Mouse (Mus musculus): ENCODE measurements around the gene Cfap100. TPM values are rescaled to one million over a fixed set of nuclear protein-coding genes. Genes with fewer than 3 reads are reported as not detected.

Gene Cfap100
- polyA plus RNA-seq, 1 experiment from 2014 or later = 0.06 TPM

- no peak overlapping the region for H3K4me2 ChIP-seq (ENCODE audit: low read depth, low read length)
- peak overlapping the region; percentile 82 for H3K27ac ChIP-seq (ENCODE audit: low read depth)
- peaks cover 6% of the 10 kb centered on the region; the same call in 1 of the 2 replicates for H3K36me3 ChIP-seq (replicated peaks; ENCODE audit: insufficient read depth, low read length)
- H3K27me3 ChIP-seq (ENCODE audit: insufficient read depth, low read length) = no peaks in the 10 kb centered on the region
- WGBS (ENCODE audit: insufficient replicate concordance) = 54% methylated on average over 3 of the region's 3 CpGs
- H3K9ac ChIP-seq (replicated peaks) = no peak overlapping the region
- H3K4me1 ChIP-seq (ENCODE audit: insufficient read depth) = peaks cover 10% of the 10 kb centered on the region
- no peaks in the 10 kb centered on the region for H3K9me3 ChIP-seq (ENCODE audit: low read length)
- TF ChIP-seq EP300 (IDR thresholded peaks at IDR 0.05; ENCODE audit: low read depth) = no peak; the same call in 1 of the 2 replicates
- TF ChIP-seq CTCF (IDR thresholded peaks at IDR 0.05; ENCODE audit: low read depth) = no peak
- H3K4me3 ChIP-seq (ENCODE audit: low read depth, low read length) = no peak overlapping the region
- DNase-seq (peak; percentile 29), ATAC-seq (peak; percentile 95)
Measured at GRCm38 (mm10) chr6:90393948-90394347, 34.6 kb downstream of the Cfap100 start.

GRCm38 (mm10) chr6:90390629-90391028 is 38.0 kb downstream of the Cfap100 start:
- H3K9me3 ChIP-seq (ENCODE audit: low read length) = no peaks in the 10 kb centered on the region
- no peak overlapping the region for H3K27ac ChIP-seq (ENCODE audit: low read depth)
- 66% methylated on average over 4 of the region's 4 CpGs for WGBS (ENCODE audit: insufficient replicate concordance)
- H3K4me2 ChIP-seq (ENCODE audit: low read depth, low read length) = no peak overlapping the region
- H3K36me3 ChIP-seq (replicated peaks; ENCODE audit: insufficient read depth, low read length) = peaks cover 8% of the 10 kb centered on the region
- TF ChIP-seq EP300 (IDR thresholded peaks at IDR 0.05; ENCODE audit: low read depth) (no peak), CTCF (IDR thresholded peaks at IDR 0.05; ENCODE audit: low read depth) (no peak)
- peaks cover 4% of the 10 kb centered on the region; the same call in 1 of the 2 replicates for H3K4me1 ChIP-seq (ENCODE audit: insufficient read depth)
- H3K4me3 ChIP-seq (ENCODE audit: low read depth, low read length) = no peak overlapping the region
- no peaks in the 10 kb centered on the region for H3K27me3 ChIP-seq (ENCODE audit: insufficient read depth, low read length)
- ATAC-seq (no peak), DNase-seq (no peak)
- no peak overlapping the region for H3K9ac ChIP-seq (replicated peaks)

- H3K27me3 ChIP-seq (ENCODE audit: insufficient read depth, low read length) = no peaks in the 10 kb centered on the region
- DNase-seq (no peak), ATAC-seq (no peak)
- H3K9me3 ChIP-seq (ENCODE audit: low read length) = no peaks in the 10 kb centered on the region
- TF ChIP-seq CTCF (IDR thresholded peaks at IDR 0.05; ENCODE audit: low read depth) (no peak), EP300 (IDR thresholded peaks at IDR 0.05; ENCODE audit: low read depth) (no peak)
- H3K27ac ChIP-seq (ENCODE audit: low read depth) = no peak overlapping the region
- WGBS (ENCODE audit: insufficient replicate concordance) = 86% methylated on average over 2 of the region's 2 CpGs
- no peak overlapping the region for H3K9ac ChIP-seq (replicated peaks)
- no peak overlapping the region for H3K4me3 ChIP-seq (ENCODE audit: low read depth, low read length)
- no peaks in the 10 kb centered on the region for H3K4me1 ChIP-seq (ENCODE audit: insufficient read depth)
- H3K4me2 ChIP-seq (ENCODE audit: low read depth, low read length) = no peak overlapping the region
- H3K36me3 ChIP-seq (replicated peaks; ENCODE audit: insufficient read depth, low read length) = peaks cover 63% of the 10 kb centered on the region
Measured at GRCm38 (mm10) chr6:90381465-90381864, 47.1 kb downstream of the Cfap100 start.

GRCm38 (mm10) chr6:90377708-90378107 is 50.9 kb downstream of the Cfap100 start:
- H3K27me3 ChIP-seq (ENCODE audit: insufficient read depth, low read length) = no peaks in the 10 kb centered on the region
- H3K27ac ChIP-seq (ENCODE audit: low read depth) = no peak overlapping the region
- ATAC-seq (no peak), DNase-seq (no peak)
- peaks cover 73% of the 10 kb centered on the region for H3K36me3 ChIP-seq (replicated peaks; ENCODE audit: insufficient read depth, low read length)
- no peak overlapping the region for H3K4me2 ChIP-seq (ENCODE audit: low read depth, low read length)
- WGBS (ENCODE audit: insufficient replicate concordance) = 80% methylated on average over 2 of the region's 2 CpGs
- no peak for TF ChIP-seq CTCF (IDR thresholded peaks at IDR 0.05; ENCODE audit: low read depth)
- no peak for TF ChIP-seq EP300 (IDR thresholded peaks at IDR 0.05; ENCODE audit: low read depth)
- no peaks in the 10 kb centered on the region for H3K9me3 ChIP-seq (ENCODE audit: low read length)
- no peak overlapping the region for H3K9ac ChIP-seq (replicated peaks)
- no peak overlapping the region for H3K4me3 ChIP-seq (ENCODE audit: low read depth, low read length)
- peaks cover 5% of the 10 kb centered on the region; the same call in 1 of the 2 replicates for H3K4me1 ChIP-seq (ENCODE audit: insufficient read depth)

- H3K9me3 ChIP-seq (ENCODE audit: low read length) = no peaks in the 10 kb centered on the region
- ATAC-seq (peak; percentile 76), DNase-seq (peak; percentile 63)
- peaks cover 55% of the 10 kb centered on the region for H3K36me3 ChIP-seq (replicated peaks; ENCODE audit: insufficient read depth, low read length)
- H3K27me3 ChIP-seq (ENCODE audit: insufficient read depth, low read length) = no peaks in the 10 kb centered on the region
- no peak overlapping the region for H3K4me3 ChIP-seq (ENCODE audit: low read depth, low read length)
- no peak overlapping the region for H3K4me2 ChIP-seq (ENCODE audit: low read depth, low read length)
- TF ChIP-seq EP300 (IDR thresholded peaks at IDR 0.05; ENCODE audit: low read depth) (peak; percentile 86), CTCF (IDR thresholded peaks at IDR 0.05; ENCODE audit: low read depth) (no peak)
- H3K27ac ChIP-seq (ENCODE audit: low read depth) = no peak overlapping the region
- WGBS (ENCODE audit: insufficient replicate concordance) = 47% methylated on average over 4 of the region's 4 CpGs
- peaks cover 17% of the 10 kb centered on the region for H3K4me1 ChIP-seq (ENCODE audit: insufficient read depth)
- no peak overlapping the region for H3K9ac ChIP-seq (replicated peaks)
Measured at GRCm38 (mm10) chr6:90374647-90375046, 54.0 kb downstream of the Cfap100 start.

- 2% methylated on average over 53 of the region's 98 CpGs for WGBS (ENCODE audit: insufficient replicate concordance)
- H3K4me2 ChIP-seq (ENCODE audit: low read depth, low read length) = peak overlapping the region; percentile 96
- peak overlapping the region; percentile 87 for H3K9ac ChIP-seq (replicated peaks)
- no peaks in the 10 kb centered on the region for H3K27me3 ChIP-seq (ENCODE audit: insufficient read depth, low read length)
- H3K4me3 ChIP-seq (ENCODE audit: low read depth, low read length) = peak overlapping the region; percentile 75
- peaks cover 19% of the 10 kb centered on the region for H3K36me3 ChIP-seq (replicated peaks; ENCODE audit: insufficient read depth, low read length)
- no peak for TF ChIP-seq EP300 (IDR thresholded peaks at IDR 0.05; ENCODE audit: low read depth)
- no peaks in the 10 kb centered on the region for H3K9me3 ChIP-seq (ENCODE audit: low read length)
- peak; percentile 36 for DNase-seq
- peak overlapping the region; percentile 52 for H3K27ac ChIP-seq (ENCODE audit: low read depth)
- H3K4me1 ChIP-seq (ENCODE audit: insufficient read depth) = peaks cover 17% of the 10 kb centered on the region
- peak; percentile 66; the same call in 1 of the 2 replicates for ATAC-seq
Measured at GRCm38 (mm10) chr6:90369725-90370553, 58.7 kb downstream of the Cfap100 start.

Data from liver, postnatal 0 days (tissue).